Mouse (Mus musculus): ENCODE data around the gene Nek9. TPM values are rescaled to one million over a fixed set of nuclear protein-coding genes. Genes with fewer than 3 reads are reported as not detected.

The Nek9 gene
- polyA plus RNA-seq, 1 experiment from 2014 or later: 14.0 TPM

GRCm38 (mm10) chr12:85256074-85256751 lies 82.9 kb downstream of the Nek9 start:
- DNase-seq (ENCODE audit: low spot score): no peak
- Histone ChIP-seq H3K4me1 (replicated peaks; ENCODE audit: control insufficient read depth, insufficient read depth, low read length) (no peaks in the 10 kb centered on the region), H3K9me3 (ENCODE audit: control insufficient read depth, low read length) (no peaks in the 10 kb centered on the region), H3K4me3 (ENCODE audit: low read depth, low read length) (no peak overlapping the region), H3K27ac (ENCODE audit: low read depth, low read length) (no peak overlapping the region), H3K9ac (ENCODE audit: low read length) (no peak overlapping the region), H3K36me3 (ENCODE audit: control insufficient read depth, insufficient read depth, low read length) (no peaks in the 10 kb centered on the region), H3K4me2 (ENCODE audit: low read depth, low read length, severe bottlenecking) (no peak overlapping the region), H3K27me3 (ENCODE audit: control insufficient read depth, insufficient read depth, low read length) (no peaks in the 10 kb centered on the region)
- ATAC-seq (replicated peaks; ENCODE audit: low FRiP score): no peak
- 77% methylated on average over 7 of the region's 7 CpGs for WGBS

GRCm38 (mm10) chr12:85252083-85252482 lies 87.1 kb downstream of the Nek9 start:
- Histone ChIP-seq H3K4me1 (replicated peaks; ENCODE audit: control insufficient read depth, insufficient read depth, low read length) (no peaks in the 10 kb centered on the region), H3K4me2 (ENCODE audit: low read depth, low read length, severe bottlenecking) (no peak overlapping the region), H3K9ac (ENCODE audit: low read length) (no peak overlapping the region), H3K27me3 (ENCODE audit: control insufficient read depth, insufficient read depth, low read length) (no peaks in the 10 kb centered on the region), H3K36me3 (ENCODE audit: control insufficient read depth, insufficient read depth, low read length) (no peaks in the 10 kb centered on the region), H3K9me3 (ENCODE audit: control insufficient read depth, low read length) (no peaks in the 10 kb centered on the region), H3K4me3 (ENCODE audit: low read depth, low read length) (no peak overlapping the region), H3K27ac (ENCODE audit: low read depth, low read length) (no peak overlapping the region)
- DNase-seq (ENCODE audit: low spot score) (no peak), ATAC-seq (replicated peaks; ENCODE audit: low FRiP score) (no peak)
- 86% methylated on average over 3 of the region's 3 CpGs for WGBS

Other genes starting within 250 kb of the Nek9 start
- gene Prox2, start 228.6 kb downstream of the Nek9 start, polyA plus RNA-seq (2014; fragmentation: Nextera tagmentation; extraction: Ambion mirVana): 2.5 and 3.5 TPM in 2 replicates
- gene Dlst, start 228.5 kb downstream of the Nek9 start, polyA plus RNA-seq (2014; fragmentation: Nextera tagmentation; extraction: Ambion mirVana): 118 TPM in 2 replicates
- 1.9 and 2.8 TPM in 2 replicates for gene Rps6kl1, start 188.1 kb downstream of the Nek9 start, polyA plus RNA-seq (2014; fragmentation: Nextera tagmentation; extraction: Ambion mirVana)
- 3.1 and 3.7 TPM in 2 replicates for gene Pgf, start 161.6 kb downstream of the Nek9 start, polyA plus RNA-seq (2014; fragmentation: Nextera tagmentation; extraction: Ambion mirVana)
- 98.9 and 109 TPM in 2 replicates for gene Eif2b2, start 119.9 kb downstream of the Nek9 start, polyA plus RNA-seq (2014; fragmentation: Nextera tagmentation; extraction: Ambion mirVana)
- gene Mlh3, start 68.8 kb downstream of the Nek9 start, polyA plus RNA-seq (2014; fragmentation: Nextera tagmentation; extraction: Ambion mirVana): 8.7 and 9.8 TPM in 2 replicates
- 53.6 and 61.9 TPM in 2 replicates for gene Acyp1, start 50.9 kb downstream of the Nek9 start, polyA plus RNA-seq (2014; fragmentation: Nextera tagmentation; extraction: Ambion mirVana)
- gene Zc2hc1c, start 50.8 kb downstream of the Nek9 start, polyA plus RNA-seq (2014; fragmentation: Nextera tagmentation; extraction: Ambion mirVana): 1.2 and 1.8 TPM in 2 replicates
- 229 and 244 TPM in 2 replicates for gene Tmed10, start 35.5 kb upstream of the Nek9 start, polyA plus RNA-seq (2014; fragmentation: Nextera tagmentation; extraction: Ambion mirVana)
- gene Fos, start 134.5 kb upstream of the Nek9 start, polyA plus RNA-seq (2014; fragmentation: Nextera tagmentation; extraction: Ambion mirVana): 0.57 and 1.1 TPM in 2 replicates